Mouse (Mus musculus) olfactory bulb, adult 2 months (tissue): ENCODE data around the gene Myl4.

Experiments used
- CTCF ChIP-seq: fragments of 200-500 bp; IDR thresholded peaks from 2 replicates; pipeline ENCODE4 v1.5.1; 2012; ENCODE audit warnings: low read depth, mild to moderate bottlenecking, low read length, moderate library complexity; ENCODE audit not compliant: insufficient read depth
- POLR2A ChIP-seq: fragments of 200-500 bp; IDR thresholded peaks from 2 replicates; pipeline ENCODE4 v1.6.1; 2012; ENCODE audit warnings: mild to moderate bottlenecking, low read depth, low read length, moderate library complexity; ENCODE audit not compliant: insufficient read depth

- TF ChIP-seq CTCF: no peak
- no peak for TF ChIP-seq POLR2A
Observed at GRCm38 (mm10) chr11:104625453-104626402, 75.3 kb downstream of the Myl4 start.
